Mouse (Mus musculus) forebrain, embryonic 11.5 days (tissue): ENCODE data around the gene Dlec1. TPM values are rescaled to one million over a fixed set of nuclear protein-coding genes. Genes with fewer than 3 reads are reported as not detected.

Experiments
- ATAC-seq: fragments of 200-750 bp; cut with Nextera tagmentation; replicated peaks from 2 replicates; pipeline ENCODE4 v1.8.0; 2017; ENCODE audit warnings: moderate TSS enrichment; ENCODE audit not compliant: low FRiP score
- DNase-seq: peaks from one replicate; pipeline ENCODE4 v3.0.0-alpha.2; 2017; ENCODE audit warnings: low spot score
- H3K27ac ChIP-seq: fragments of 300-500 bp; sonication (generic); 2 replicates; pipeline ENCODE4 v1.5.1; 2014; ENCODE audit warnings: low read depth, low read length
- H3K27me3 ChIP-seq: fragments of 300-500 bp; sonication (generic); 2 replicates; pipeline ENCODE4 v1.6.1; 2014; ENCODE audit warnings: mild to moderate bottlenecking, low read length, mixed read lengths; ENCODE audit not compliant: control insufficient read depth, insufficient read depth
- H3K36me3 ChIP-seq: fragments of 300-500 bp; sonication (generic); 2 replicates; pipeline ENCODE4 v1.6.1; 2014; ENCODE audit warnings: mild to moderate bottlenecking, low read length, moderate library complexity, mixed read lengths; ENCODE audit not compliant: control insufficient read depth, insufficient read depth
- H3K4me1 ChIP-seq: fragments of 300-500 bp; sonication (generic); replicated peaks from 2 replicates; pipeline ENCODE4 v1.6.1; 2014; ENCODE audit warnings: low read length, mixed read lengths; ENCODE audit not compliant: control insufficient read depth, insufficient read depth
- H3K4me2 ChIP-seq: fragments of 300-500 bp; sonication (generic); 2 replicates; pipeline ENCODE4 v1.6.1; 2014; ENCODE audit warnings: low read depth, mild to moderate bottlenecking, low read length, moderate library complexity, mixed read lengths; ENCODE audit not compliant: severe bottlenecking
- H3K4me3 ChIP-seq: fragments of 300-500 bp; sonication (generic); 2 replicates; pipeline ENCODE4 v1.5.1; 2014; ENCODE audit warnings: low read depth, low read length
- H3K9ac ChIP-seq: fragments of 300-500 bp; sonication (generic); 2 replicates; pipeline ENCODE4 v1.6.1; 2014; ENCODE audit warnings: low read length
- H3K9me3 ChIP-seq: fragments of 300-500 bp; sonication (generic); 2 replicates; pipeline ENCODE4 v1.6.1; 2016; ENCODE audit warnings: low read length, mixed read lengths; ENCODE audit not compliant: control insufficient read depth
- WGBS: fragments of 180-500 bp; shearing (Covaris S2); extraction: QIAGEN DNeasy Blood & Tissue Kit; methylation state at CpG from one replicate; pipeline ENCODE4 v1.1.7; 2014; 5-methylcytosine and 5-hydroxymethylcytosine counted together
- polyA plus RNA-seq: library from polyadenylated mRNA; unstranded; fragments of >200 nt; fragmentation: Nextera tagmentation; extraction: Ambion mirVana; gene quantifications from 2 replicates; pipeline ENCODE4 v1.2.1, GENCODE M21; 2014

Dlec1 gene
- polyA plus RNA-seq, 1 experiment from 2014 or later: 2.0 TPM

DNA sequence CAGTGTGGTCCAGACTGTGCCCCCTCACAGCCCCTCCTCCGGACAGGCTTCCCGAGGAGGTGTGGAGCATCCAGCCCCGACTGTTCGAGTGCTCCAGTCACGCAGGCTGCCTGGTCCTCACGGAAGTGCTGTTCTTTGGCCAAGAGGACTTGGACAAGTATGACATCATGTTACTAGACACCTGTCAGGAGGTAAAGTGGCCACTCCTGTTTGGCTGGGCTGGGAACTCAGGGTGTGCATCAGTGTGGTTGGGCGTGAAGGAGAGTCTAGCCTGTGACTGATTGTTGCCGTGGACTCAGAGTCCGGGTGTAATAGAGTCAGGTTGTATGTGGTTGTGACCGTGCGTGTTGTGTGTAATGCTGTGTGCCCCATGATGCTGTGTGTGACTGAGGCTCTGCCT is 34.0 kb upstream of the Dlec1 start:
- ATAC-seq (no peak; the same call in 1 of the 2 replicates), DNase-seq (no peak)
- Histone ChIP-seq H3K27ac (no peak overlapping the region), H3K36me3 (no peaks in the 10 kb centered on the region), H3K4me2 (no peak overlapping the region), H3K4me1 (no peaks in the 10 kb centered on the region), H3K9me3 (no peaks in the 10 kb centered on the region), H3K4me3 (no peak overlapping the region), H3K27me3 (no peaks in the 10 kb centered on the region), H3K9ac (no peak overlapping the region)
- WGBS: 93% methylated on average over 11 of the region's 11 CpGs

DNA sequence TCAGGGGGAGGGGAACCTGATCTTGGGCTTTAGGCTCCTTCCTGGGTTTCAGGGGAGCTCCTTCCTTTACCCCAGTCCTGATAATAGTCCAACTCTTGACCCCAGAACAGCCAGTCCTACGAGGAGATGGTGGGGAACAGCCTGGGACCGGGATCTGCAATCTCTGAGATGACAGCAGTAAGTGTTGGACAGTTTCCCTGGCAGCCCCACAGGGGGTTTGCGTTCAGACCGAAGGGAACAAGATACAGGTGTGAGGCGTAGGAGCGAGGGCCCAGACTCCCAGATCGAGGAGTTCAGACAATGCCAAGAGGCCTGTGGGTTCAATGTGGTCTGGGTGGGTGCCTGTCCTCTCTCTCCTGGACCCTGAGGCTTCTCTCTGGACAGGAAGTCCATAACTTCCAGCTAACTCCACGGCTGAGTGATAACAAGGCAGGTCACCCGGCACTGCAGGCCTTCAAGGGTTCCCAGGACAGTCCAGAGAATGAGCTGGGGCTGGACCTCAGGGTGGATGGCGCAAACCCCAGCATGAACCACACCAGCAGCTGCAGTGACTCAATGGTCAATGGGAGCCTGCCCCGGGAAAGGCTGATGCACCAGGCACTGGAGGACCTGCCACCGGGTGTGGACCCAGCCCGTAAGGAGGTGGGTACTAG is 32.0 kb upstream of the Dlec1 start:
- H3K27ac ChIP-seq: no peak overlapping the region
- H3K4me2 ChIP-seq: no peak overlapping the region
- H3K36me3 ChIP-seq: no peaks in the 10 kb centered on the region
- no peak for DNase-seq
- WGBS: 88% methylated on average over 13 of the region's 13 CpGs
- no peak for ATAC-seq
- no peak overlapping the region for H3K4me3 ChIP-seq
- no peaks in the 10 kb centered on the region for H3K27me3 ChIP-seq
- no peak overlapping the region for H3K9ac ChIP-seq
- H3K4me1 ChIP-seq: no peaks in the 10 kb centered on the region
- H3K9me3 ChIP-seq: no peaks in the 10 kb centered on the region

DNA sequence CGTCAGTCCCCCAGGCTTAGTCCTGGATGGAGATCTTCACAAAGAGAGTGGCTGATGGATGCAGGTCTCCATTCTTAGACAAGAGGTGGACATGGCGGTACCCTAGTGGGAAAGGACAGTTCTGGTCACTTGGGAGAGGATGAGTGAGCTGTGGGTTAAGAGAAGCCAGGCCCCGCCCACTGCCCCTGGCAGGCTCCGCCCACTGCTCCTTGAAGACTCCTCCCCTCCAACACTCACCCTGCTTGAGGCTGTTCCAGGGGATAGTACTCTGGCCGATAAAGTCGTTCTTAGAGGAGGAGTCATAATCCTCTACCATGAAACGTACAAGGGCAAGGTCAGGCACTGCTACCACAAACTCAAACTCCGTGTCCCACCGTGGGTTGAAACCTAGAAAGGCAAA is 30.5 kb upstream of the Dlec1 start:
- Histone ChIP-seq H3K4me2 (no peak overlapping the region), H3K27ac (no peak overlapping the region), H3K36me3 (no peaks in the 10 kb centered on the region), H3K9ac (no peak overlapping the region), H3K4me1 (no peaks in the 10 kb centered on the region), H3K4me3 (no peak overlapping the region), H3K27me3 (no peaks in the 10 kb centered on the region), H3K9me3 (no peaks in the 10 kb centered on the region)
- no peak for ATAC-seq
- WGBS: 88% methylated on average over 9 of the region's 9 CpGs
- no peak for DNase-seq

DNA sequence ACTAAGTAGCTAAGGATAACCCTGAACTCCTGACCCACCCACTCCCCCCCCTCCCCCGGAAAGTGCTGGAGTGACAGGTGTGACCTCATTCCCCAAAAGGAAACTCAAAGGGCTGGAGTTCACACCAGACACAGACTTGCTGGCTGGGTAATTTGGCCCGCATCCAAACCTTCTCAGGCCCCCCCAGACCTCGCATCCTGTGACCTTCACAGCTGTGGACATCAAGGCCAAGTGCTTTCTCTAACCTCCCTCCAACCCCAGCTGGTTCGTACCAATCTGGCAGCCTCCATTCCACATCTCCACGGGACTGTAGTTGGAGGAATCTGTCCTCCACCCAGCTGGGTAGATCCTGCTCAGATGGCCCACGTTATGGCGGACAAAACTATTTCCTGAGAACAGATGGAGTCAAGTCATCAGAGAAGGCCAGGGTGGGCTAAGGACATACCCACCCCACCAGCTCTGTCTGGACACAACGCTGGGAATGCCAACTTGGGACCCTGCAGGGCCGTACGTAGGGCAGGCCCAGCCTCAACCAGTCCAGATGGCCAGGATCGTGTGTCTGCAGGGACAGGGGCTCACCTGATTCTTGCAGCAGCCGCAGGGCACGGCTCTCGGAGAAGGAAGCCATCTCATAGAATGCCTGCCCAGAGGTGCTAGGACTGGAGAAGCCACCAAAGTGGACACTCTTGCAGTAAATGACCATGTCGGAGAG is 28.9 kb upstream of the Dlec1 start:
- no peak for DNase-seq
- Histone ChIP-seq H3K4me3 (no peak overlapping the region), H3K9me3 (no peaks in the 10 kb centered on the region), H3K4me2 (no peak overlapping the region), H3K27me3 (no peaks in the 10 kb centered on the region), H3K4me1 (no peaks in the 10 kb centered on the region), H3K9ac (no peak overlapping the region), H3K36me3 (no peaks in the 10 kb centered on the region), H3K27ac (no peak overlapping the region)
- no peak for ATAC-seq
- 92% methylated on average over 15 of the region's 15 CpGs for WGBS

DNA sequence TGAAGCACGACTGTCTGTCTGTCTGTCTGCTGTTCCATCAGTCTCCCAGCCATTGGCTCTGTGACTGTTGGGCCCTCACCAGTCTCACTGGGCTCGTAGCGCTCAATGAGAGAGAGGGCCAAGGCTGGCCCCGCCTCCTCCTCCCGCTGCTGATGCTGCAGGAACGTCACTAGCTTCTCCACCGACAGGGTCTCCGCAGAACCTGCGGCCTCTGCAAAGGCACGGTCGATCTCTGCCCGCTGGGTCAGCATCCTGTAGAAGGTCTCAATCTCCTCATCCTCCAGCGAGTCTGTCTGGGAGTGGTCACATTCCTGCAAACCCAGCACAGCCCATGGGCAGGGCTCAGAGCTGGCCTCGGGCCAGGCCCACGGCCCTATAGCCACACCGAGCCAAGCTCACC is 26.6 kb upstream of the Dlec1 start:
- DNase-seq (no peak), ATAC-seq (no peak)
- 78% methylated on average over 16 of the region's 16 CpGs for WGBS
- no peak overlapping the region for H3K9ac ChIP-seq
- H3K27me3 ChIP-seq: no peaks in the 10 kb centered on the region
- no peaks in the 10 kb centered on the region for H3K4me1 ChIP-seq
- no peak overlapping the region for H3K4me2 ChIP-seq
- H3K4me3 ChIP-seq: no peak overlapping the region
- H3K36me3 ChIP-seq: no peaks in the 10 kb centered on the region
- no peak overlapping the region for H3K27ac ChIP-seq
- H3K9me3 ChIP-seq: no peaks in the 10 kb centered on the region

DNA sequence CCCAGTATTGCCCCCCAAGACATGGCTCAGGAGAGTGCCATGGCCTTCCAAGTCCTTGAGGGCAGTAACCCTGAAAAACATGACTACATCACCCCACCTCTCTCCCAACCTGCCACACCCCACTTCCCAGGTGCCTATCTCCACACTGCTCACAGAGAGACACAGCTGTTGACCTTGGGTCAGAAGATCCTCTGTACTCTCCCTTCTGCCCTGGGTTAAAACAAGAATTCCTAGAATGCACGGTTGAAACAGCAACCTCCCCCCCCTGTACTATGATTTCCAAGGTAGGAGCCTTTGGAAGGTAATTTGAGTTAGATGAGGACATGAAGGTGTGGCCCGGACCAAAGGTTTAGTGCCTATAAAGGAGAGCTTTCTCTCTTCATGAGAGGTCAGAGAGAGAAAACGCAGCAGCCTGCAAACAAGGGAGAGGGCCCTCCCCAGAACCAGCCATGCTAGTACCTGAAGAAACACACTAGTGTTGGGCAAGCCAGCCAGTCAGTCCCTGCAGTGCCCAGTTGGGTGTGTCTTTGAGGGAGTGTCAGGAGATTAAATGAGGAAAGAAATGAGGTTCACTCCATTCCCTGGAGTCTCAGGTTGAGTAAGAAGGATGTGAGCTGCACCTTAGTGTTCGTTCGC is 22.1 kb upstream of the Dlec1 start:
- no peak for DNase-seq
- Histone ChIP-seq H3K4me2 (no peak overlapping the region), H3K4me3 (no peak overlapping the region), H3K36me3 (no peaks in the 10 kb centered on the region), H3K4me1 (peaks cover 9% of the 10 kb centered on the region), H3K9ac (no peak overlapping the region), H3K27ac (no peak overlapping the region), H3K27me3 (no peaks in the 10 kb centered on the region), H3K9me3 (no peaks in the 10 kb centered on the region)
- ATAC-seq: no peak
- WGBS: 84% methylated on average over 5 of the region's 5 CpGs

DNA sequence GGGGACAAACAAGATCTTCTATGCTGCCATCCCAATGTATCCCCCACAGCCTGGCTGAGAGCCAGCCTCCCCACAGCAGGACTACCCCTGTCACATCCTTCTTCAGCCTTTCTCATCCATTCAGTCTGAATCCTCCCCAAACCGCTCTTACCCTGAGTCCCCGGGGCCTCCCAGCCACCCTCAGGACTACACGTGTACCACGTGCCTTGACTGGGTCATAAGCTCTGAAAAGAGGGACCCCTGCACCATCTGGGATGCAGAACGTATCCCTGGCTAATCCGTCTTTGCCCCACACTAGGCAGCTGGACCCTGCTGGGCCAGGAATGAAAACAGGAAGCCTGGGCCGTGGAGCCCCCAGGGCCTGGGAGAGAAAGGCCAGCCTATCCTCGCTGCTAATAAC is 20.2 kb upstream of the Dlec1 start:
- H3K36me3 ChIP-seq: no peaks in the 10 kb centered on the region
- no peak overlapping the region for H3K4me3 ChIP-seq
- peak overlapping the region; percentile 51 for H3K27ac ChIP-seq
- H3K4me2 ChIP-seq: no peak overlapping the region
- DNase-seq (peak; percentile 71), ATAC-seq (peak; percentile 86)
- no peaks in the 10 kb centered on the region for H3K9me3 ChIP-seq
- WGBS: 4% methylated on average over 8 of the region's 8 CpGs
- H3K27me3 ChIP-seq: no peaks in the 10 kb centered on the region
- H3K9ac ChIP-seq: peak overlapping the region; percentile 24
- H3K4me1 ChIP-seq: peaks cover 12% of the 10 kb centered on the region

DNA sequence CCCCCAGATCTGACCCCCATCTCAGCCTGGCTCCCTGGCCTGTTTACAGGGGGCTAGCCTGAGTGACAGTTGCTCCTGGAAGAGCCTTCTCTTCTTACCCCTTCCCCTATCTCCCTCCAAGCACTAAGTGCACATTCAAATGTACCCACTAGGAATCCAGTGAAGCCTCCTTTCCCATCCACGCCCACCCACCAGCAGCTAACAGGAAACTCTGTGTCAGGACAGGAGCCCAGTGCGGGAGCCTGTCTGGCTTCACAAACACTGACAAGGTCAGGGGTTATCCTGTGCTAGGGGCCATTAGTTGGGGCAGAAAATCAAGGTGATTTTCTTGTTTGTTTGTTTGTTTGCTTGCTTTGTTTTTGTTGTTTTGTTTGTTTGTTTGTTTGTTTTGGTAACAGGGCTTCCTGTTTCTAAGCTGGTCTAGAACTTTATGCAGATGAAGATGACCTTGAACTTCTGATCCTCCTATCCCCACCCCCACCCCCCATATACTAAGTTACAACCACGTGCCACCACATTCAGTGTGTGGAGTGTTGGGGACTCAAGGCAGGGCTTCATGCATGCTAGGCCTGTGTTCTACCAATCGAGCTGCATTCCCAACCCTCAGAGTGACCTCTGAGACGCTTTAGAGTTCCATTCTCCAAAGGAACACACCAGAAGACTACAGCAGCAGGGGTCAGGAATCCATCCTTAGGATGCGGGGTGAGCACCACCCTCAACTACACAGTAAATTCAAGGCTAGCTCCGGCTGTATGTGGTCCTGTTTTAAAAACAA is 19.4 kb upstream of the Dlec1 start:
- H3K4me1 ChIP-seq: peaks cover 12% of the 10 kb centered on the region
- H3K27me3 ChIP-seq: no peaks in the 10 kb centered on the region
- no peak overlapping the region for H3K9ac ChIP-seq
- WGBS: 65% methylated on average over 7 of the region's 7 CpGs
- no peak for DNase-seq
- H3K4me3 ChIP-seq: no peak overlapping the region
- ATAC-seq: peak; percentile 16; the same call in 1 of the 2 replicates
- no peaks in the 10 kb centered on the region for H3K9me3 ChIP-seq
- H3K4me2 ChIP-seq: no peak overlapping the region
- no peaks in the 10 kb centered on the region for H3K36me3 ChIP-seq
- H3K27ac ChIP-seq: peak overlapping the region; percentile 51
